Mouse (Mus musculus): ENCODE measurements around the gene Slc9a5. TPM values are rescaled to one million over a fixed set of nuclear protein-coding genes. Genes with fewer than 3 reads are reported as not detected.

Slc9a5 gene
- total RNA-seq, 2 experiments from 2014 or later, result 39.1 to 42.6 TPM

GRCm38 (mm10) chr8:105323183-105323582 lies 25.5 kb upstream of the Slc9a5 start:
- no peak for DNase-seq (ENCODE audit: low spot score in 2 of 2)
- intact Hi-C loops (cut with DNase I), result no loop called here

- no peak for DNase-seq (ENCODE audit: low spot score in 2 of 2)
- intact Hi-C loops (cut with DNase I), result loop anchor here (2.0 kb wide), 1 partner anchor 23 kb away; the partner anchor contains the start of gene Slc9a5
Measured at GRCm38 (mm10) chr8:105325641-105326093, 23.0 kb upstream of the Slc9a5 start.

GRCm38 (mm10) chr8:105326141-105326672 lies 22.4 kb upstream of the Slc9a5 start, which contains the start of the genes Lrrc29 and Tmem208:
TSS of gene Lrrc29 (minus strand) at chr8:105326278.
TSS of gene Tmem208 (plus strand) at chr8:105326354.
- intact Hi-C loops (cut with DNase I), result loop anchor here (2.0 kb wide), 1 partner anchor 23 kb away; the partner anchor contains the start of gene Slc9a5
- DNase-seq (ENCODE audit: low spot score in 2 of 2), result peak; percentile 97 to 98

DNA sequence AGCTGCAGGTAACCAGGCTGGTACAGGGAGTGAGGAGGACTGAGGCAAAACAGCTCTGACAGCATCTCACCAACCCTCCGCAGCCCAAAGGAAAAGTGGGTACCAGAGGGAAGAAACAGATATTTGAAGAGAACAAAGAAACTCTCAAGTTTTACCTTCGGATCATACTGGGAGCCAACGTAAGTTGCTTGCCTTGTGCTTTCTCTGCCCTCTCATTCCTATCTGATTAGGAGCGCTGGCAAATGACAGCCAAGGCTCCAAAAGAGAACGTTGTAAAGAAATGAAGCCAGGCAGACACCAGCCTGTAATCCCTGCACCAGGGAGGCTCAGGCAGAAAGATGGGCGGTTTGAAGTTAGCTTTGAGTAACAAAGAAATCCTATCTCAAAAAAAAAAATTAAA lies 21.7 kb upstream of the Slc9a5 start:
- no peak for DNase-seq (ENCODE audit: low spot score in 2 of 2)
- intact Hi-C loops (cut with DNase I), result loop anchor here (2.0 kb wide), 1 partner anchor 22 kb away; the partner anchor contains the start of gene Slc9a5

DNA sequence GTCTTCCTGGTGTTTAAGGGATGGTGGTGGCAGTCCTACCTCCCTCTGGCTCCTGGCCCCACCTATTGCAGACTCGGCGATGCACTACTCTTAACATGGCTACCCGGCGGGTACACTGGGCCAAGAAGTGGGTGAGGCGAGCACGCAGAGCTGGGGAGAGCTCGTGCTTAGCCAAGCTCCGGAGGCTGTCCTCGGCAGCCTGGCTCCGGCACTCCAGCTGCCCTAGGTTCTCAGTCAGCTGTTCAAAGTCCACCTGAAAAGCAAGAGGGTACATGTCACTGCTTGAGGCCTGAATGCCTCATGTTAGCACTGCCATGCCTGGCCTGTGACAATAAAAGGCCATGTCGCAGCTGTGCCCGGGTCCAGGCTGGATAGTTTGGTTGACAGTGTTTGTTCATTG lies 18.3 kb upstream of the Slc9a5 start:
- intact Hi-C loops (cut with DNase I), result no loop called here
- DNase-seq (ENCODE audit: low spot score in 2 of 2), result no peak

- no peak for DNase-seq (ENCODE audit: low spot score in 2 of 2)
- intact Hi-C loops (cut with DNase I), result no loop called here
Measured at GRCm38 (mm10) chr8:105331469-105331868, 17.2 kb upstream of the Slc9a5 start.

- intact Hi-C loops (cut with DNase I), result no loop called here
Measured at GRCm38 (mm10) chr8:105331931-105332330, 16.7 kb upstream of the Slc9a5 start.

DNA sequence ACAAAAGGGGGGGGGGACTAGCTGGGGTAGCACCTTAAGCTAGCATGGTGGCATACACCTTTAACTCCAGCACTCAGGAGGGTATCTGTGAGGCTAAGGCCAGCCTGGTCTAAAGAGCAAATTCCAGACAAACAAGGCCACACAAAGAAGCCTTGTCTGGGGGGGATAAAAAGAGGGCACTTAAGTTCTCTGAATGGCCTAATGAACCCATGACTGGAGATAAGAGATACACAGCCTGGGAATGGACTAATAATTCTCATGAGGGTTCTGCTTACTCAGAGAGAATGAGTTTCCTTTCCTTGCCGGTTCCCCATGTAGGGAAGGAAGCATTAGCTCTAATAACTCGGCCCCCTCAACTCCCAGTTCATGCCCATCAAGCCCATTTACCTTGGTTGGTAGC lies 16.1 kb upstream of the Slc9a5 start:
- intact Hi-C loops (cut with DNase I), result no loop called here

More at GRCm38 (mm10) chr8:105331931-105332330, 16.7 kb upstream of the Slc9a5 start:
- no peak for DNase-seq (ENCODE audit: low spot score in 2 of 2)

DNA sequence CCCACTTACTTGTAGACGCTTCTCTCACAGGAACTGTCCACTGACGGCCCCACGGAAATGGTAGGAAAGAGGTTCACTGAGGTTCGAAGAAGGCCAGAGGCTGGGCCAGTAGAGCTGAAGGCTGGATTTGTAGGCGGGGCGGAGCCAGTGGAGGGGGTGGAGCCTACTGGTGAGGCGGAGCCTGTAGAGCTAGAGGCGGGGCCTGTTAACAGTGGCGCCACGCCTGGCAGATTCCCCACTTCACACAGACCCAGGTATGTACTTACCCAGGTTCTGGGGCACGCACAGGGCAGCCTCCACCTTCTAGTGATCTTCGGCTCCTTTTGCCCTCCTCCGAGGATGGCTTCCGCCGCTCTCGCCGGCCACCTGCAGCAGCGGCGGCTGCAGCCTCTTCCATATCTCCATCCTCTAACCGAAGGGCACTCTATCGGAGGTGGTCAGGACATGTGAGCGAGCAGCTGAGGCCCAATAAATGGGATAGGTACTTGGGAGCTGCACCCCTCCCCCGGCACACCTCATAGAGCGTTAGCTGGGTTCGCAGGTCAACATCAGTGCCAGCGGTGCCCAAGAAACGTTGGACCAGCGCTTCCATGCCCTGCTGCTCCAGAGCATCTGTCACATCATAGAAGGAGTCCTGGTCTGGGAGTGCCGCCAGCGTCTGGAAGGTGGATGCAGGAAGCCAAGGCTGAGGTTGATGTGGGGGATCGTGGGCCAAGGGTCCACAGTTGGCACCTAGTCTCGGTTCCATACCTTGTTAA lies 12.1 kb upstream of the Slc9a5 start:
- no peak for DNase-seq (ENCODE audit: low spot score in 2 of 2)
- intact Hi-C loops (cut with DNase I), result no loop called here

More for the DNA sequence above, 16.1 kb upstream of the Slc9a5 start:
- DNase-seq (ENCODE audit: low spot score in 2 of 2), result no peak

GRCm38 (mm10) chr8:105338992-105339391 lies 9.7 kb upstream of the Slc9a5 start:
- no peak for DNase-seq (ENCODE audit: low spot score in 2 of 2)
- intact Hi-C loops (cut with DNase I), result no loop called here

DNA sequence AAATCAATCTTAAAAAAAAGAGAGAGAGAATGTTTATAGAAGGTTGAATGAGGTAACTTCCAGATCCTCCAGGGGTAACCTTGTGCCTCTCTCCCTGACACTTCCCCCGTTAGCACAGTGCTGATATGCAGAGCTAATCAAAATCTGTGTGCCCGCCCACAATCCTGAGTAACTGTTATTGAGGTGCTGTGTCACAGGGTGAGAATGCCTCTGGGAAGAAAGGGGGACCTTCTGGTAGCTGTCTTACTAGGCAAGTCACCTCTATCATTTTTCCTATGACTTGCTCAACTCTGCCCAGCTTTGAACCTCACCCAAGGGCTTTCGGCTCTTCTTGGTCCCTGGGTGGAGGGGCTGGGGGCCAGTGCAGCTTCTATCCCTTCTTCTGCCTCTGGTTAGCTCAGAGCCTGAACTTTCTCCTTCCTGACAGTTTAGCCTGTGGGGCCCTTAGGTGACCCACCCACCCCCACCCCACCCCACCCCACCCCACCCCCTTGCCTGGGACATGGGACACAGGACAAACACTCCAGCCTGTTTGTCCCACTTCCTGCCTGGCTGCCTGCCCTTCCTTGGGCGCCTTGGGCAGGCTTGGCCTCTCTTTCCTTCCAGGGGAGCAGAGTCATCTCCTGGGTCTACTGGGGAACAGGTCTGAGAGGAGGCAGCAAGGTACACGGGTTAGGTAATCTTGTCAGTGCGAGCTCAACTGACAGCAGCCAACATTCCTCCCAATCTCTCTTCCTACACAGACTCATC lies 8.6 kb upstream of the Slc9a5 start:
- intact Hi-C loops (cut with DNase I), result no loop called here
- DNase-seq (ENCODE audit: low spot score in 2 of 2), result no peak

DNA sequence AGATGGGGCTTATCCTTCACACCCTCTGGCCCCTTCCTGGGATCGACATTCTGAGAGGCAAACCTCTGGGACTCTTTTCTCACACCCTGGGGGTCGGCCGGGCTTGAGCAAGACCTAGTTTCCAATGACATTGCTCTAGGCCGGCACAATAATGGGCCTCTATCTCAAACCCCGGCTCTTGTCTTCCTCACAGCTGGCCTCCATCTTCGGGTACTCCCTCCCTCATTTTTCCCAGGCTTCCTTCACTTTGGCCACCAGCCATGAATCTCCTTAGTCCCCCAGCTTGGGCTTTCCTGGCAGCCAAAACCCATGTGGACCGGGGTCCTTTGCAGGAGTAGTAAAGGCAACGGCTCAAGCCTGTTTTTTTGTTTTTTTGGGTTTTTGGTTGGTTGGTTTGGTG lies 7.2 kb upstream of the Slc9a5 start:
- intact Hi-C loops (cut with DNase I), result no loop called here
- DNase-seq (ENCODE audit: low spot score in 2 of 2), result no peak

DNA sequence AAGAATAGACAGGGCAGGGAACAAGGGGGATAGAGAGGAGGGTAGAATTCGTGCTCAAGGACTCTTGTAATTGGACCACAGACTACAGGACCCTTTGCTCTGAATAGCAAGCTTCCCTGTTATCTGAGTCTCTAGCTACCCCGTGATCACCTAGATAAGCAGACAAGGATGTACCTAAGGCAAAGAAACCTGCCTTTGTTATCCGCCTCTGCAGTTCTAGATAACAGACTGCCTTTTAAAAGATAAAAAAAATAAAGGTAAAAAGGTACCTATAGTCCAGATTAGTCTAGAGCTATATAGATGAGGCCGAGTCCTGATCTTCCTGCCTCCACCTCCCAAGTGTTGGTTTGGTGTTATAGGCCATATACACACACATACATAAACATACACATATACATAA lies 5.9 kb upstream of the Slc9a5 start:
- intact Hi-C loops (cut with DNase I), result no loop called here
- no peak for DNase-seq (ENCODE audit: low spot score in 2 of 2)

- no peak for DNase-seq (ENCODE audit: low spot score in 2 of 2)
- intact Hi-C loops (cut with DNase I), result no loop called here
Measured at GRCm38 (mm10) chr8:105343791-105344574, 4.7 kb upstream of the Slc9a5 start.

GRCm38 (mm10) chr8:105345061-105345975 lies 3.3 kb upstream of the Slc9a5 start:
- intact Hi-C loops (cut with DNase I), result no loop called here
- DNase-seq (ENCODE audit: low spot score in 2 of 2), result peak in 1 of 2 experiments; percentile 28

GRCm38 (mm10) chr8:105346611-105347427 lies 1.8 kb upstream of the Slc9a5 start:
- intact Hi-C loops (cut with DNase I), result no loop called here
- peak; percentile 21 to 60 for DNase-seq (ENCODE audit: low spot score in 2 of 2)

DNA sequence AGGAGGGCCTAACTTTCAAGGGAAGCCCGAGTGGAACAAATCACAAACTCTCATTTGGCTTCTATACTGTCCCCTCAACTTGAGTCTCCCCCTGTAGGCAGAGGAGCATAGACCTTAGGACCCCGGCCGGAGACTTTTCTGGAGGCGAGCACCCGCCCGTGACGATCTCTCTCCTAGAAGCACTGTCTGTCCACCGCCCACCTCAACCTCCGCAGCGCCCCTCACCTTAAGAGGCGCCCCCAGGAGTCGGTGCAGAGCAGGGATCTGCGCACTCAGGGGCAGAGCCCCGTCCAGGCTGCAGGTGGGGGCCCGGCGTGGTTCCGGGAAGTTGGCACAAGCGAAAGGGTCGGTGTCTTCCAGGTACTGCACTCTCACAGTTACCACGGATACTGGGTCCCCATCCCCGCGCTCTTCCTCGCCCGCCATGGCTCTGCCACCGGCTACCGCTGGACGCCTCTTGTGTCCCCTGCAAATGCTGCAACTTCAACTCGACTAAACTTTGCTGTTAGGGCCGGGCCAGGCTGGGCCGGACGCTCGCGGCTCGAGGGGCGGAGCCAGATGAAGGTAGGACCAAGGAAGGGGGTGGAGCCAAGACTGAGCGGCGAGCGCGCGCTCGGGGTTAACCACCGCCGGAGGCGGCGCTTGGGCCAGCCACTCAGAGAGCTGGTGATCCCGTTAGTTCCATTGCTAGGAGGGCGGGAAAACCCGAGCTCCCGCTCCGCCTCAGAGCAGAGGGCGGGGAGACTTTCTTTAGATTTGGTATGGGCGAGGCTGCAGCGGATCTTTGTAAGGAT lies 1.0 kb upstream of the Slc9a5 start, which contains the start of gene Fhod1:
Gene Fhod1 (minus strand): TSS at position 526 of the 794 bp plus-strand sequence.
- intact Hi-C loops (cut with DNase I), result loop anchor here (2.0 kb wide), 1 partner anchor 21 kb away; the partner anchor contains the start of genes Lrrc29 and Tmem208
- peak; percentile 83 to 95 for DNase-seq (ENCODE audit: low spot score in 2 of 2)
